Mouse (Mus musculus) hindbrain, embryonic 11.5 days (tissue): ENCODE results near the gene Olfr314. TPM values are rescaled to one million over a fixed set of nuclear protein-coding genes. Genes with fewer than 3 reads are reported as not detected.

Source experiments
- ATAC-seq: fragments of 200-750 bp; cut with Nextera tagmentation; 2 replicates; pipeline ENCODE4 v1.8.0; 2017; ENCODE audit warnings: mild to moderate bottlenecking, moderate TSS enrichment, moderate library complexity; ENCODE audit not compliant: low FRiP score
- DNase-seq: peaks from one replicate; pipeline ENCODE4 v3.0.0-alpha.2; 2015; ENCODE audit warnings: low spot score
- H3K27ac ChIP-seq: fragments of 300-500 bp; sonication (generic); 2 replicates; pipeline ENCODE4 v1.5.1; 2014; ENCODE audit warnings: mild to moderate bottlenecking, low read depth, low read length
- H3K27me3 ChIP-seq: fragments of 300-500 bp; sonication (generic); 2 replicates; pipeline ENCODE4 v1.6.1; 2014; ENCODE audit warnings: mild to moderate bottlenecking, low read length, moderate library complexity, mixed read lengths; ENCODE audit not compliant: control insufficient read depth, insufficient read depth
- H3K36me3 ChIP-seq: fragments of 300-500 bp; sonication (generic); 2 replicates; pipeline ENCODE4 v1.6.1; 2014; ENCODE audit warnings: mild to moderate bottlenecking, low read length, moderate library complexity, mixed read lengths; ENCODE audit not compliant: control insufficient read depth, insufficient read depth
- H3K4me1 ChIP-seq: fragments of 300-500 bp; sonication (generic); replicated peaks from 2 replicates; pipeline ENCODE4 v1.6.1; 2014; ENCODE audit warnings: low read length, mixed read lengths; ENCODE audit not compliant: control insufficient read depth, insufficient read depth
- H3K4me2 ChIP-seq: fragments of 300-500 bp; sonication (generic); replicated peaks from 2 replicates; pipeline ENCODE4 v1.6.1; 2014; ENCODE audit warnings: mild to moderate bottlenecking, low read depth, low read length
- H3K4me3 ChIP-seq: fragments of 300-500 bp; sonication (generic); 2 replicates; pipeline ENCODE4 v1.5.1; 2014; ENCODE audit warnings: low read depth, low read length
- H3K9ac ChIP-seq: fragments of 300-500 bp; sonication (generic); 2 replicates; pipeline ENCODE4 v1.6.1; 2014; ENCODE audit warnings: low read depth, low read length
- H3K9me3 ChIP-seq: fragments of 300-500 bp; sonication (generic); 2 replicates; pipeline ENCODE4 v1.6.1; 2016; ENCODE audit warnings: low read length; ENCODE audit not compliant: control insufficient read depth
- WGBS: fragments of 180-500 bp; shearing (Covaris S2); extraction: QIAGEN DNeasy Blood & Tissue Kit; methylation state at CpG from one replicate; pipeline ENCODE4 v1.1.7; 2014; 5-methylcytosine and 5-hydroxymethylcytosine counted together
- polyA plus RNA-seq: library from polyadenylated mRNA; unstranded; fragments of >200 nt; fragmentation: Nextera tagmentation; extraction: Ambion mirVana; gene quantifications from 2 replicates; pipeline ENCODE4 v1.2.1, GENCODE M21; 2014

Olfr314 gene
- polyA plus RNA-seq, 1 experiment from 2014 or later: not detected

GRCm38 (mm10) chr11:58789532-58789931, 6.8 kb downstream of the Olfr314 start:
- Histone ChIP-seq H3K27ac (no peak overlapping the region), H3K4me3 (no peak overlapping the region), H3K4me1 (no peaks in the 10 kb centered on the region), H3K9ac (no peak overlapping the region), H3K36me3 (no peaks in the 10 kb centered on the region), H3K4me2 (no peak overlapping the region), H3K27me3 (no peaks in the 10 kb centered on the region), H3K9me3 (no peaks in the 10 kb centered on the region)
- WGBS: 24% methylated on average over 3 of the region's 3 CpGs
- peak; percentile 3 for DNase-seq
- no peak for ATAC-seq

GRCm38 (mm10) chr11:58790053-58790452, 7.3 kb downstream of the Olfr314 start:
- H3K9me3 ChIP-seq: no peaks in the 10 kb centered on the region
- no peaks in the 10 kb centered on the region for H3K4me1 ChIP-seq
- no peaks in the 10 kb centered on the region for H3K36me3 ChIP-seq
- no peak overlapping the region for H3K4me2 ChIP-seq
- no peak for ATAC-seq
- no peak for DNase-seq
- no peak overlapping the region for H3K27ac ChIP-seq
- H3K4me3 ChIP-seq: no peak overlapping the region
- no peaks in the 10 kb centered on the region for H3K27me3 ChIP-seq
- no peak overlapping the region for H3K9ac ChIP-seq
- 65% methylated on average over 2 of the region's 2 CpGs for WGBS

GRCm38 (mm10) chr11:58790646-58791045, 7.9 kb downstream of the Olfr314 start:
- Histone ChIP-seq H3K36me3 (no peaks in the 10 kb centered on the region), H3K4me2 (no peak overlapping the region), H3K27me3 (no peaks in the 10 kb centered on the region), H3K27ac (no peak overlapping the region), H3K9ac (no peak overlapping the region), H3K4me1 (no peaks in the 10 kb centered on the region), H3K9me3 (no peaks in the 10 kb centered on the region), H3K4me3 (no peak overlapping the region)
- DNase-seq (no peak), ATAC-seq (no peak)
- WGBS: 83% methylated on average over 6 of the region's 6 CpGs

GRCm38 (mm10) chr11:58795856-58796255, 13.1 kb downstream of the Olfr314 start:
- H3K9ac ChIP-seq: no peak overlapping the region
- no peak overlapping the region for H3K4me3 ChIP-seq
- no peaks in the 10 kb centered on the region for H3K9me3 ChIP-seq
- no peak overlapping the region for H3K27ac ChIP-seq
- no peaks in the 10 kb centered on the region for H3K27me3 ChIP-seq
- H3K4me1 ChIP-seq: no peaks in the 10 kb centered on the region
- DNase-seq (no peak), ATAC-seq (no peak)
- H3K36me3 ChIP-seq: no peaks in the 10 kb centered on the region
- no peak overlapping the region for H3K4me2 ChIP-seq
- WGBS: 89% methylated on average over 2 of the region's 2 CpGs

- no peak overlapping the region for H3K27ac ChIP-seq
- 79% methylated on average over 7 of the region's 7 CpGs for WGBS
- H3K36me3 ChIP-seq: no peaks in the 10 kb centered on the region
- no peak overlapping the region for H3K9ac ChIP-seq
- H3K9me3 ChIP-seq: no peaks in the 10 kb centered on the region
- H3K27me3 ChIP-seq: no peaks in the 10 kb centered on the region
- no peak overlapping the region for H3K4me3 ChIP-seq
- no peak overlapping the region for H3K4me2 ChIP-seq
- ATAC-seq: no peak
- DNase-seq: no peak
- H3K4me1 ChIP-seq: no peaks in the 10 kb centered on the region
Measured at GRCm38 (mm10) chr11:58796850-58797249, 14.1 kb downstream of the Olfr314 start.

GRCm38 (mm10) chr11:58799747-58800146, 17.0 kb downstream of the Olfr314 start:
- Histone ChIP-seq H3K9me3 (no peaks in the 10 kb centered on the region), H3K9ac (no peak overlapping the region), H3K4me2 (no peak overlapping the region), H3K27me3 (no peaks in the 10 kb centered on the region), H3K4me3 (no peak overlapping the region), H3K36me3 (no peaks in the 10 kb centered on the region), H3K27ac (no peak overlapping the region), H3K4me1 (no peaks in the 10 kb centered on the region)
- WGBS: 79% methylated on average over 5 of the region's 5 CpGs
- ATAC-seq: no peak
- DNase-seq: no peak

GRCm38 (mm10) chr11:58801558-58802228, 18.9 kb downstream of the Olfr314 start, which contains the start of gene Fam183b:
Gene Fam183b, minus strand, starts transcription at chr11:58801960.
- peak; percentile 57 for DNase-seq
- no peaks in the 10 kb centered on the region for H3K27me3 ChIP-seq
- 37% methylated on average over 14 of the region's 14 CpGs for WGBS
- H3K4me1 ChIP-seq: no peaks in the 10 kb centered on the region
- no peak within 1 kb of the TSS for H3K9ac ChIP-seq
- no peak within 1 kb of the TSS for H3K4me2 ChIP-seq
- H3K36me3 ChIP-seq: no peaks in the 10 kb centered on the region
- no peak within 1 kb of the TSS for H3K4me3 ChIP-seq
- H3K27ac ChIP-seq: no peak within 1 kb of the TSS
- peak; percentile 57 for ATAC-seq
- H3K9me3 ChIP-seq: no peaks in the 10 kb centered on the region

- H3K9me3 ChIP-seq: no peaks in the 10 kb centered on the region
Measured at GRCm38 (mm10) chr11:58803871-58804270, 21.1 kb downstream of the Olfr314 start.

GRCm38 (mm10) chr11:58804393-58804792, 21.6 kb downstream of the Olfr314 start:
- Histone ChIP-seq H3K4me2 (no peak overlapping the region), H3K9ac (no peak overlapping the region), H3K27me3 (no peaks in the 10 kb centered on the region), H3K9me3 (no peaks in the 10 kb centered on the region), H3K36me3 (no peaks in the 10 kb centered on the region), H3K27ac (no peak overlapping the region), H3K4me1 (no peaks in the 10 kb centered on the region), H3K4me3 (no peak overlapping the region)
- ATAC-seq (no peak), DNase-seq (no peak)
- 81% methylated on average over 2 of the region's 2 CpGs for WGBS

More at GRCm38 (mm10) chr11:58803871-58804270, 21.1 kb downstream of the Olfr314 start:
- Histone ChIP-seq H3K27me3 (no peaks in the 10 kb centered on the region), H3K27ac (no peak overlapping the region), H3K9ac (no peak overlapping the region), H3K36me3 (no peaks in the 10 kb centered on the region), H3K4me1 (no peaks in the 10 kb centered on the region), H3K4me3 (no peak overlapping the region), H3K4me2 (no peak overlapping the region)
- ATAC-seq (no peak), DNase-seq (no peak)
- WGBS: 72% methylated on average over 4 of the region's 4 CpGs
